Mouse (Mus musculus) heart, embryonic 14.5 days (tissue): ENCODE data around the gene Shpk. TPM values are rescaled to one million over a fixed set of nuclear protein-coding genes. Genes with fewer than 3 reads are reported as not detected.

Source experiments
- ATAC-seq: fragments of 200-750 bp; cut with Nextera tagmentation; 2 replicates; pipeline ENCODE4 v1.8.0; 2017; ENCODE audit warnings: low read depth, moderate TSS enrichment; ENCODE audit not compliant: insufficient number of reproducible peaks, insufficient read depth, low FRiP score
- H3K27ac ChIP-seq, 2 experiments: fragments of 200-500 bp in 1 of 2; fragments of 300-500 bp in 1 of 2; sonication (generic) in 1 of 2; replicated peaks in 1 of 2; 2 replicates each; pipeline ENCODE4 v1.5.1; 2012 to 2014; ENCODE audit warnings: low read depth in 2 of 2, low read length in 2 of 2, control low read depth in 1 of 2, mild to moderate bottlenecking in 1 of 2, mixed read lengths in 1 of 2; ENCODE audit not compliant: control insufficient read depth in 1 of 2, insufficient read depth in 1 of 2
- H3K27me3 ChIP-seq: fragments of 300-500 bp; sonication (generic); 2 replicates; pipeline ENCODE4 v1.6.1; 2014; ENCODE audit warnings: mild to moderate bottlenecking, low read length, control low read depth; ENCODE audit not compliant: control insufficient read depth, insufficient read depth
- H3K36me3 ChIP-seq: fragments of 300-500 bp; sonication (generic); 2 replicates; pipeline ENCODE4 v1.6.1; 2014; ENCODE audit warnings: mild to moderate bottlenecking, control low read depth, low read length, mixed read lengths; ENCODE audit not compliant: control insufficient read depth, insufficient read depth
- H3K4me1 ChIP-seq, 2 experiments: fragments of 200-500 bp in 1 of 2; fragments of 300-500 bp in 1 of 2; sonication (generic) in 1 of 2; 2 replicates each; pipeline ENCODE4 v1.6.1; 2012 to 2014; ENCODE audit warnings: low read length in 2 of 2, control low read depth in 1 of 2, mixed read lengths in 1 of 2; ENCODE audit not compliant: control insufficient read depth in 2 of 2, insufficient read depth in 2 of 2
- H3K4me2 ChIP-seq: fragments of 300-500 bp; sonication (generic); 2 replicates; pipeline ENCODE4 v1.6.1; 2014; ENCODE audit warnings: mild to moderate bottlenecking, low read length
- H3K4me3 ChIP-seq, 2 experiments: fragments of 200-500 bp in 1 of 2; fragments of 300-500 bp in 1 of 2; sonication (generic) in 1 of 2; 2 replicates each; pipeline ENCODE4 v1.5.1; 2012 to 2014; ENCODE audit warnings: low read length in 2 of 2, mild to moderate bottlenecking in 2 of 2, control low read depth in 1 of 2, low read depth in 1 of 2, moderate library complexity in 1 of 2; ENCODE audit not compliant: control insufficient read depth in 1 of 2, insufficient read depth in 1 of 2
- H3K9ac ChIP-seq: fragments of 300-500 bp; sonication (generic); 2 replicates; pipeline ENCODE4 v1.6.1; 2014; ENCODE audit warnings: mild to moderate bottlenecking, low read length
- H3K9me3 ChIP-seq: fragments of 300-500 bp; sonication (generic); 2 replicates; pipeline ENCODE4 v1.6.1; 2016; ENCODE audit warnings: low read length, control low read depth; ENCODE audit not compliant: control insufficient read depth
- WGBS: fragments of 180-500 bp; shearing (Covaris S2); extraction: QIAGEN DNeasy Blood & Tissue Kit; methylation state at CpG from one replicate; pipeline ENCODE4 v1.1.7; 2014; 5-methylcytosine and 5-hydroxymethylcytosine counted together
- polyA plus RNA-seq: library from polyadenylated mRNA; unstranded; fragments of >200 nt; fragmentation: Nextera tagmentation; extraction: Ambion mirVana; gene quantifications from 2 replicates; pipeline ENCODE4 v1.2.1, GENCODE M21; 2014

The Shpk gene
- polyA plus RNA-seq, 1 experiment from 2014 or later, result 0.41 TPM

GRCm38 (mm10) chr11:73220651-73221050 is 21.4 kb downstream of the Shpk start:
- Histone ChIP-seq H3K27ac (no peak overlapping the region), H3K9ac (no peak overlapping the region), H3K4me2 (no peak overlapping the region), H3K27me3 (no peaks in the 10 kb centered on the region), H3K9me3 (no peaks in the 10 kb centered on the region), H3K36me3 (no peaks in the 10 kb centered on the region), H3K4me1 (no peaks in the 10 kb centered on the region), H3K4me3 (no peak overlapping the region)
- WGBS, result 74% methylated on average over 1 of the region's 1 CpGs
- no peak for ATAC-seq

DNA sequence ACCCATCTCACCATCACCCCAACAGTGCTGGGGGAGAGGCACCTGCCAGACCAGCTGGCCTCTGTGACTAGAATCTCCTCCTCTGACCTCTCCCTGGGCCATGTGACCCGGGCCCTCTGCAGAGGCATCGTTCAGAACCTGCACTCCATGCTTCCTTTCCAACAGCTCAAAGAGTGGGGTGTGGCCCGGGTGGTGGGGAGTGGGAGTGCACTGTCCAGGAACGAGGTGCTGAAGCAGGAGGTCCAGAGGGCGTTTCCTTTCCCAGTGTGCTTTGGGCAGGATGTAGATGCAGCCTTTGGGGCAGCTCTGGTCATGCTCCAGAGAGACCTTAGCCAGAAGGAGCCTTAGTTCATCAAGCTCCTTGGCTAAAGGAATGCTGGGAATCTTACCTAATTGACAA is 23.6 kb downstream of the Shpk start:
- Histone ChIP-seq H3K9me3 (no peaks in the 10 kb centered on the region), H3K9ac (no peak overlapping the region), H3K4me2 (no peak overlapping the region), H3K36me3 (no peaks in the 10 kb centered on the region), H3K4me1 (no peaks in the 10 kb centered on the region), H3K27me3 (no peaks in the 10 kb centered on the region), H3K27ac (no peak overlapping the region), H3K4me3 (no peak overlapping the region)
- ATAC-seq, result no peak
- WGBS, result 31% methylated on average over 5 of the region's 5 CpGs

GRCm38 (mm10) chr11:73223966-73224365 is 24.7 kb downstream of the Shpk start:
- WGBS, result 66% methylated on average over 2 of the region's 2 CpGs
- Histone ChIP-seq H3K9me3 (no peaks in the 10 kb centered on the region), H3K36me3 (no peaks in the 10 kb centered on the region), H3K4me1 (no peaks in the 10 kb centered on the region), H3K27me3 (no peaks in the 10 kb centered on the region), H3K27ac (no peak overlapping the region), H3K4me2 (no peak overlapping the region), H3K4me3 (no peak overlapping the region), H3K9ac (no peak overlapping the region)
- ATAC-seq, result no peak

GRCm38 (mm10) chr11:73225856-73226255 is 26.6 kb downstream of the Shpk start:
- no peak overlapping the region for H3K27ac ChIP-seq
- no peaks in the 10 kb centered on the region for H3K36me3 ChIP-seq
- no peak for ATAC-seq
- WGBS, result 83% methylated on average over 6 of the region's 6 CpGs
- H3K4me1 ChIP-seq, result no peaks in the 10 kb centered on the region
- no peaks in the 10 kb centered on the region for H3K27me3 ChIP-seq
- no peak overlapping the region for H3K4me3 ChIP-seq
- H3K9me3 ChIP-seq, result no peaks in the 10 kb centered on the region
- H3K9ac ChIP-seq, result no peak overlapping the region
- no peak overlapping the region for H3K4me2 ChIP-seq

DNA sequence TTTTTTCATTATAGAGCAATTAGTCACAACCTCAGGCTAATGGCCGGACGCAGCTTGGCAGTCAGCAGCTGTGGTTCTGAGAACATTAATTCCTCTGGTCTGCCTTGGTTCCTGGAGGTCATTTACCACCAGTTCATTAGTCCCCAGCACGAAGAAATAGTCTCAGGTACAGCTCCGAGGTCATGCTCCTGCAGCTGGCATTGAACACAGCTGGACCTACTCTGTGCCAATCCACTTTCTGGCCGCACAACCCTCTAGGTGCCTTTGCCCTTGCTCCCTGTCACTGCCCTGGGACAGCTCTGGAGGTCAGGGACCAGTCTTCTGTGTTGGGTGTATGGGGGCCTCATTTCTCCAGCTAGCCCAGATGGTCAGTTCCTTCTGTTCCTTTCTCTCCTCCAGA is 29.6 kb downstream of the Shpk start:
- Histone ChIP-seq H3K4me2 (no peak overlapping the region), H3K36me3 (no peaks in the 10 kb centered on the region), H3K9ac (no peak overlapping the region), H3K9me3 (no peaks in the 10 kb centered on the region), H3K27ac (no peak overlapping the region), H3K27me3 (no peaks in the 10 kb centered on the region), H3K4me1 (no peaks in the 10 kb centered on the region), H3K4me3 (no peak overlapping the region)
- WGBS, result 64% methylated on average over 5 of the region's 5 CpGs
- no peak for ATAC-seq

- H3K9ac ChIP-seq, result no peak overlapping the region
- no peak overlapping the region for H3K4me2 ChIP-seq
- no peaks in the 10 kb centered on the region for H3K27me3 ChIP-seq
- no peaks in the 10 kb centered on the region for H3K4me1 ChIP-seq
- no peaks in the 10 kb centered on the region for H3K36me3 ChIP-seq
- H3K9me3 ChIP-seq, result no peaks in the 10 kb centered on the region
- H3K27ac ChIP-seq, result no peak overlapping the region
- WGBS, result 76% methylated on average over 5 of the region's 5 CpGs
- H3K4me3 ChIP-seq, result no peak overlapping the region
- ATAC-seq, result no peak
These were observed 30.8 kb downstream of the Shpk start for GRCm38 (mm10) chr11:73230081-73230480.

- WGBS, result 40% methylated on average over 2 of the region's 2 CpGs
- no peak overlapping the region for H3K4me2 ChIP-seq
- H3K9ac ChIP-seq, result no peak overlapping the region
- H3K9me3 ChIP-seq, result no peaks in the 10 kb centered on the region
- peaks cover 4 to 5% of the 10 kb centered on the region in 2 experiments for H3K4me1 ChIP-seq
- no peaks in the 10 kb centered on the region for H3K36me3 ChIP-seq
- no peak overlapping the region for H3K4me3 ChIP-seq
- no peak overlapping the region for H3K27ac ChIP-seq
- no peak for ATAC-seq
- H3K27me3 ChIP-seq, result no peaks in the 10 kb centered on the region
These were observed 33.3 kb downstream of the Shpk start for GRCm38 (mm10) chr11:73232513-73232912.

DNA sequence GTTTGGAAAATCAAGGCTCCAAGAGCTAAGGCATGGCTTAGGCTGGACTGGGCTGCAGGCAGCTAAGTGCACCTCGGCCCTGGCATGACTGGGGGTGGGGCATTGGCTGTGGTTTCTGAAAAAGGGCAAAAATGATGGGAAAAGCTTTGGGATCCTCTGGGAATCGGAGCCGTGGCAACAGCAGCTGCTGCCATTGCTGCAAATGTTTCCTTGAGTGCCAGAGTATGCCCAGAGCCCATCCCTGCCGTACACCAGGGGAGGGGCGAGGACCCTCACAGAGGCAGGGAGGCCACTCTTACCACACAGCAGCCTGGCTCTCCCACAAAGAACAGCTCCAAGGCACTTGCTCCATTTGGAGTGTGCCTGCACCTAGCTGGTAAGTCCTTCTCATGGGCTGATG is 34.7 kb downstream of the Shpk start, which contains the start of gene Trpv1:
Gene Trpv1 (plus strand): TSS at position 301 of the 400 bp plus-strand sequence.
- WGBS, result 83% methylated on average over 5 of the region's 5 CpGs
- H3K36me3 ChIP-seq, result no peaks in the 10 kb centered on the region

More for the DNA sequence above, 34.7 kb downstream of the Shpk start, which contains the start of gene Trpv1:
- no peak for ATAC-seq
- Histone ChIP-seq H3K9ac (no peak within 1 kb of the TSS), H3K4me2 (no peak within 1 kb of the TSS), H3K27ac (no peak within 1 kb of the TSS), H3K4me1 (peaks cover 4 to 5% of the 10 kb centered on the region in 2 experiments), H3K9me3 (no peaks in the 10 kb centered on the region), H3K27me3 (no peaks in the 10 kb centered on the region), H3K4me3 (no peak within 1 kb of the TSS)
